Mouse (Mus musculus): ENCODE results near the gene Klhl21. TPM values are rescaled to one million over a fixed set of nuclear protein-coding genes. Genes with fewer than 3 reads are reported as not detected.
"Not testable (repeated sequence)": the region's sequence is repeated elsewhere in the genome, so short reads cannot be mapped to it uniquely, and the experiment has no call there.

The Klhl21 gene
- polyA plus RNA-seq, 1 experiment from 2014 or later, result 28.4 TPM

DNA sequence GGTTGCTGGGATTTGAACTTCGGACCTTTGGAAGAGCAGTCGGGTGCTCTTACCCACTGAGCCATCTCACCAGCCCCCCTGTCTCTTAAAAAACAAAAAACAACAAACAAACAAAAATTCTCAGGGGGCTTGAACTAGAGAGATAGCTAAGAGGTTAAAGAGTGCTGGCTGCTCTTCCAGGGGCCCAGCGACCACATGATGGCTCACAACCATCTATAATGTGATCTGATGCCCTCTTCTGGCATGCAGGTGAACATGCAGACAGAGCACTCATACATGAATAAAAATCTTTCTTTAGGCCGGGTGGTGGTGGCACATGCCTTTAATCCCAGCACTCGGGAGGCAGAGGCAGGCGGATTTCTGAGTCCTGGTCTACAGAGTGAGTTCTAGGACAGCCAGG, 27.9 kb downstream of the Klhl21 start:
- WGBS, result 82% methylated on average over 6 of the region's 6 CpGs
- Histone ChIP-seq H3K27me3 (ENCODE audit: insufficient read depth, poor library complexity, severe bottlenecking) (peaks cover 26% of the 10 kb centered on the region; the same call in 1 of the 2 replicates), H3K4me1 (peaks cover 29% of the 10 kb centered on the region)
- H3K36me3 ChIP-seq; DNase-seq (ENCODE audit: low spot score); H3K9me3 ChIP-seq; H3K27ac ChIP-seq; H3K4me3 ChIP-seq: not testable (repeated sequence)

DNA sequence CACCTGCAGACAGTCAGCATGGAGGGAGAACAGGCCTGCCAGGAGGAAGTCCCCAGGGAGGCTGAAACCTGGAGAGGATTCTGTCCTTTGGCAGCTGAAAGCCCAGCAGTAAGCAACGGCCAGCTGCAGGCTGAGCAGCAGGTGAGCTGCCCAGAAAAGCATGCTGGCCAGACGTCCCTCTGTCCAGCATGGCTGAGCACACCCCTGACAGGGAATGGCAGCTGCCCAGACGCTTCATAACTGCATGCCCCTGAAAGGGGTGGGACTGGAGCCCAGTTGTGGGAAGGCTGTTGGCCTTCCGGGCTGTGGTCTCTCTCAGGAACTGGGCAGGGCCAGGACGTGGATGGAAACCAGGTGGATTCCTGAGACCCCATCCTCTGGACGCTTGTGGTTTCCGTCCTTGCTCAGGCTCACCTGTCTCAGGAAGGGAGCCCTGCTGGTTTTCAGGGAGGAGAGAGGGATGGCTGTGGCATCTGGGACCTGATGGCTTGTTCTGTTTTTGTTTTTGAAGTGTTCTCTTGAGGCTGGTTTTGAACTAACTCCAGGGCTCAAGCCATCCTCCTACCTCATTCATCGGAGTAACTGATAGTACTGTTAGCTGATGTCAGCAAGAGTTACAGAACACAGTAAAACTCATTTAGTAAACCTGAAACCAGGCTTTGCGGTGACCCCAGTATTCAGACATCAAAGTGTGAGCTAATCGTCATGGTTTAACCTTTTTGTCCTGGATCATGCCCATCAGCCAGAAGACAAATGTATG, 29.8 kb downstream of the Klhl21 start, which contains the start of gene Tas1r1:
Gene Tas1r1 (minus strand): TSS at position 344 of the 760 bp plus-strand sequence.
- Histone ChIP-seq H3K27me3 (ENCODE audit: insufficient read depth, poor library complexity, severe bottlenecking) (peaks cover 8% of the 10 kb centered on the region; the same call in 1 of the 2 replicates), H3K4me1 (peaks cover 23% of the 10 kb centered on the region), H3K4me3 (peak within 1 kb of the TSS; percentile 100), H3K9me3 (no peaks in the 10 kb centered on the region), H3K36me3 (peaks cover 26% of the 10 kb centered on the region), H3K27ac (peak within 1 kb of the TSS; percentile 90)
- DNase-seq (ENCODE audit: low spot score), result no peak
- 41% methylated on average over 10 of the region's 10 CpGs for WGBS

DNA sequence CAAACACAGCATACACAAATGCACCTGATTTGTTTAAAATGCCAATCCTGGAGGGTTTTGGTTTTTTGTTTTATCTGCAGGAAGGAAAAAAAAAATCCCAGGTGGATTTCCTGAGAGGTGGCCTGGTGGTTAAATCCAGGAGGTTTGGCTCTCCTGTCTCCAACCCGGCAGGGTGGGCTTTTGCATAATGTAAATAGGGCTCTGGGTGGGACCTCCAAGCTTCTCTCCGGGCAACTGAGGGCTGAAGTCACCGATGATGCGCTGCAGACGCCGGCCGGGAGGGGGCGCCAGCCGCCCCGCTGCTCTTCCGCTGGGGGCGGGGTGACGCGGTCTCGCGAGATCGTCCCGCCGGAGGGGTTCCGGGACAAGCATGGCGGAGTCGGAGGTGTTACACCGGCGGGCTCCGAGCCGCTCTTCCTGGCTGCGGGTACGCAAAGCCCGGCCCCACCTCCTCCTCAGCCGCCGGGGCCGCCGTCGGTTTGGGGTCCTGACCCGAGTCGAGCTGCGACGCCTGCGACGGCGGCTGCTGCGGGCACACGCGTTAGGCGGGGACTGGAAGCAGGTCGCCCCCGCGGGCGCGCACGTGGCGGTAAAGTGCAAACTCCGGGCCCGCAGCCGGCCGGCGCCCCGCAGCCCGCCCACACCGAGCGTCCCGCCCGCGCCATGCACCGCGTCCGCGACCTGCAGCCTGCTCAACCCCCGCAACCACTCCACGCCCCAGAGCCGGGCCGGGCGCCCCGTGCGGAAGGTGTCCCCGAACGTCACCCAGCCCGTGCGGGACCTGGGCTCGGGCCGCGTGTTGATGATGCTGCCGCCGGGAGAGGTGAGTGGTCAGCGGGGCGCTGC, 30.6 kb downstream of the Klhl21 start, which contains the start of gene Nol9:
Gene Nol9 (plus strand): TSS at position 337 of the 846 bp plus-strand sequence.
- DNase-seq (ENCODE audit: low spot score), result peak; percentile 95
- peak within 1 kb of the TSS; percentile 90 for H3K27ac ChIP-seq
- H3K27me3 ChIP-seq (ENCODE audit: insufficient read depth, poor library complexity, severe bottlenecking), result 0 out of 2 replicates have a peak, but pooled peaks cover under 1% of the 10 kb centered on the region
- peaks cover 23% of the 10 kb centered on the region for H3K4me1 ChIP-seq
- peaks cover 34% of the 10 kb centered on the region for H3K36me3 ChIP-seq
- WGBS, result under 1% methylated on average over 86 of the region's 86 CpGs
- no peaks in the 10 kb centered on the region for H3K9me3 ChIP-seq
- H3K4me3 ChIP-seq, result peak within 1 kb of the TSS; percentile 100

DNA sequence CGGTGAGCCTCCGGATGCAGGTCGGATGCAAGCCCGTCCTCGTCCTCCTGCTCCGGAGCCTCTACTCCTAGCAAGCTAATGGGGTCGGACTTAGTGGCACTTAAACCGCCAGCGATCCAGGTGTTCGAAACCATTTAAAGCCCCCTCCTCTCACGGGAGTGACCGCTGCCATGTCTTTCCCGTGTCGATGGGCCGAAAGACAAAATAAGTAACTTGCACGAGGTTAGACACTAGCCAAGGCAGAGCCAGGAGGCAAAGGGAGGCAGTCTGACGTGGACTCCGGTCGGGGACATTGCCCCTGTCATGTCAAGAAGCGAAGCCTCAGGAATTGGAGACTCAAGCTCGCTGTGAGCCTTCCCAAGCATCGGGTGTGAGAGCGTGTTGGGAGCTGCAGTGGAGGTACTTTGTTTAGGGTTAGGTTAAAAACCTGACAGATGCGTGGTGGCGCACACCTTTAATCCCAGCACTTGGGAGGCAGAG, 31.3 kb downstream of the Klhl21 start:
- H3K36me3 ChIP-seq, result peaks cover 40% of the 10 kb centered on the region
- no peaks in the 10 kb centered on the region for H3K9me3 ChIP-seq
- peak overlapping the region; percentile 90 for H3K27ac ChIP-seq
- peaks cover 23% of the 10 kb centered on the region for H3K4me1 ChIP-seq
- H3K27me3 ChIP-seq (ENCODE audit: insufficient read depth, poor library complexity, severe bottlenecking), result no peaks in the 10 kb centered on the region
- no peak for DNase-seq (ENCODE audit: low spot score)
- H3K4me3 ChIP-seq, result peak overlapping the region; percentile 100
- 2% methylated on average over 25 of the region's 25 CpGs for WGBS

DNA sequence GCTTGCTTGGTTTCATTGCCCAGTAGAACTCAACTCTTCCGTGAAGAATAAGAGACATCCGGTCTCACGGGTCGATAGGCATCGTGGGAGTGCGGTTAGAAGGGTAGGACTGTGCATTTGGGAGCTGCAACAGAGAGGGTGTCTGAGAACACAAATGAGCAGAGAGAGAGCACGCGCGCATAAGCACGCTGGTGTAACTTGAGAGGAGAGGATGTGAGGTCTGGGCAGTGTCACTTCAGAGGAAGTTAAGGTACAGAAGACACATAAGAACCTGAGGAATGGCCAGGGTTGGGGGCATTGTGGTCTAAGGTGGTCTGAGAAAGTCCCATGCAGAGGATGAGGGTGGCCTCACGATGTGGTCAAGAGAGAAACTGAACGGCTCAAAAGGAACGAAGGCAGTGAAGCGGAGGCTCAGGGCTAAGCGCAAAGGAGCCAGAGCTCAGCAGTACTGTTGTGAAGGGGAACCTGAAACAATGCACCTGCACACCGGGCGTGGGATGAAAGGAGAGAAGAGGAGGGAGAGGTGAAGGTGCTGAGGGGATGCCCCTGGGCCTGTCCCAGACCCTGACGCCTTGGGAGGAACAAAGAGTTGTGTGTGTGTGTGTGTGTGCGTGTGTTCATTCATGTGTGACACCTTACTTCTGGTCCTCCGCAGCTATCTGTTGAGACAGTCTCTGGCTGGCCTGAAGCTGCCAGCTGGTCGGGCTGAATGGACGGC, 33.5 kb downstream of the Klhl21 start:
- Histone ChIP-seq H3K27me3 (ENCODE audit: insufficient read depth, poor library complexity, severe bottlenecking) (no peaks in the 10 kb centered on the region), H3K9me3 (no peaks in the 10 kb centered on the region), H3K36me3 (peaks cover 61% of the 10 kb centered on the region), H3K4me3 (no peak overlapping the region), H3K4me1 (peaks cover 23% of the 10 kb centered on the region), H3K27ac (no peak overlapping the region)
- WGBS, result 96% methylated on average over 22 of the region's 22 CpGs
- no peak for DNase-seq (ENCODE audit: low spot score)

DNA sequence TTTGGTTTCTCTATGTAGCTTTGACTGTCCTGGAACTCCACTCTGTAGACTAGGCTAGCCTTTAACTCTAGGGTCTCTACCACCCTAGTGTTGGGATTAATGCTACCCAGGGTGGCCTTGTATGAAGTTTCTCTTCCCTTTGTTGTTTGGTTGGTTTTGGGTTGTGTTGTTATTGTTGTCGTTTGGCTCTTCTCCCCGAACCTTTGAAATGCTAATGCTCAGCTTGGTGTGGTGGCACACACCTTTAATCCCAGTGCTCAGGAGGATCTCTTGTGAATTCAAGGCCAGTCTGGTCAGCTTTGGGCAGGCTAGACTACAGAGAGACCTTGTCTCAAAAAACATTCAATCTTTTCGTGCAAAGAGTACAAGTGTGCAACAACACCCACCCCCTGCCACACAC, 34.6 kb downstream of the Klhl21 start:
- DNase-seq (ENCODE audit: low spot score), result no peak
- Histone ChIP-seq H3K27me3 (ENCODE audit: insufficient read depth, poor library complexity, severe bottlenecking) (no peaks in the 10 kb centered on the region), H3K9me3 (no peaks in the 10 kb centered on the region), H3K27ac (no peak overlapping the region), H3K4me3 (no peak overlapping the region), H3K36me3 (peaks cover 72% of the 10 kb centered on the region), H3K4me1 (peaks cover 21% of the 10 kb centered on the region)
- WGBS, result 86% methylated on average over 3 of the region's 3 CpGs

DNA sequence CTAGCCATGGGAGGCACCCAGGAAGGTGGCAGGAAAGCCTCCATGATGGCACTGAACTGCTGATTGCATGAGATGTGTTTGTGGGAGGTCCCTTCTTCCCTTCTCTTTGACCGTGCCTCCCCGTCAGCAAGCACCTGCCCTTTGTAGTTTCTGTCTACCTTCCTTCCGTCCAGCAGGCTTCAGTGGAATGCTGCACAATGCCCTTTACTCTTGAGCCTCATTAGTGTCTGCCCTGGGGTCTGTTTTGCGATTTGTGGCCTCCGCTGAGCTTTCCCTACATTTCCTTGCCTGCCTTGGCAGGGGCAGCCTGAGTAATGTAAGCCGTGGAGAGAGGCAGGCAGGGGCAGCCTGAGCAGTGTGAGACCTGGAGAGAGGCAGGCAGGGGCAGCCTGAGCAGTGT, 36.0 kb downstream of the Klhl21 start:
- Histone ChIP-seq H3K27me3 (ENCODE audit: insufficient read depth, poor library complexity, severe bottlenecking) (no peaks in the 10 kb centered on the region), H3K9me3 (no peaks in the 10 kb centered on the region), H3K27ac (no peak overlapping the region), H3K4me1 (peaks cover 10% of the 10 kb centered on the region), H3K4me3 (no peak overlapping the region), H3K36me3 (peaks cover 85% of the 10 kb centered on the region)
- no peak for DNase-seq (ENCODE audit: low spot score)
- WGBS, result 80% methylated on average over 6 of the region's 6 CpGs

DNA sequence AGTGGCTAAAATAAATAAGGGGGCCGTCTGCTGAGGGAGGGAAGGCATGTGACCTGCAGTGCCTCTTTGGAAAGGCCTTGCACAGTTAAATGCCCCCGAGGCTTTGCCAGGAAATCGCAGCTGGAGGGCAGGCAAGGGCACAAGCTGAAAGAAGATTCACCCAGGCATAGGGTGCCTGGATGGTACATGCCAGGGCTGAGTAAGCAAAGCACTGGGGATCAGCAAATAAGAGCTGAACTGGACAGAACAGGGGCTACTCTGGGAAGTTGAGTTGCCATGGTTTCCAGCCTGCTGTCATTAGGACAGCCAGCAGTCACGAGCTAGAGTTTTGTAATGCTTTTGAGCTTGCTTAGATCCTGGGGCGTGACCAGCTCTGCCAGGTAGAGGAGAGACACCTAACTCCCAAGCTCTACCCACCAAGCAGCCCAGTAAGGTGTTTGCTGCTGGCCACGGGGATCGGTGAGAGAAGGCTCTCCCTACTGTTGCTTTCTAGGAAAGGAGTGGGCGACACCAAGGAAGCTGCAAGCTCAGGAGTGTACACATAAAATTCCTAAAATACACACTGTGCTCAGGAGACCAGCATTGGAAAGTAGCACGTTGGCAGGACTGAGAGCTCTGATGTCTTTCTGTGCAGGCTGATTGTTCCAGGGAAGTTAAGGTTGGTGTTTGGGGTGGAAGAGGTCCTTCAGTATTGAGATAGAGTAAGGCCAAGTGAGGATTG, 53.9 kb downstream of the Klhl21 start:
- peaks cover 5% of the 10 kb centered on the region; the same call in 1 of the 2 replicates for H3K4me1 ChIP-seq
- no peaks in the 10 kb centered on the region for H3K9me3 ChIP-seq
- no peaks in the 10 kb centered on the region for H3K27me3 ChIP-seq (ENCODE audit: insufficient read depth, poor library complexity, severe bottlenecking)
- no peak overlapping the region for H3K4me3 ChIP-seq
- H3K27ac ChIP-seq, result no peak overlapping the region
- no peak for DNase-seq (ENCODE audit: low spot score)
- WGBS, result 81% methylated on average over 9 of the region's 9 CpGs
- peaks cover 41% of the 10 kb centered on the region for H3K36me3 ChIP-seq

DNA sequence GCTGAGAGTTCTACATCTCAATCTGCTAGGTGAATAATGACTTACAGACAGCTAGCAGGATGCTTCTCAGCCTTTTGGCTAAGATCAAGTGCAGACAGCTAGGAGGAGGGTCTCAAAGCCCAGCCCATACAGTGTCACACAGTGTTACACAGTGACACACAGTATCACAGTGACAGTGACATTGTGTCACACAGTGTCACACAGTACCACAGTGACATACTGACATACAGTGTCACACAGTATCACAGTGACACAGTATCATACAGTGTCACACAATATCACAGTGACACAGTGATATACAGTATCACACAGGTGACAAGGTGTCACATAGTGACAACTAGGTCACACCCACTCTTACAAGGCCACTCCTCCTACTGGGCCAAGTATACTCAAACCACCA, 58.7 kb downstream of the Klhl21 start:
- H3K4me1 ChIP-seq, result peaks cover 15% of the 10 kb centered on the region
- no peak for DNase-seq (ENCODE audit: low spot score)
- no peaks in the 10 kb centered on the region for H3K27me3 ChIP-seq (ENCODE audit: insufficient read depth, poor library complexity, severe bottlenecking)
- H3K4me3 ChIP-seq, result no peak overlapping the region
- peaks cover 2% of the 10 kb centered on the region; the same call in 1 of the 2 replicates for H3K36me3 ChIP-seq
- H3K9me3 ChIP-seq, result no peaks in the 10 kb centered on the region
- H3K27ac ChIP-seq, result no peak overlapping the region

Other genes with a start within 250 kb of the Klhl21 start
- gene Camta1, start 146.9 kb upstream of the Klhl21 start, polyA plus RNA-seq (2016; fragmentation: Nextera tagmentation; extraction: Ambion mirVana), result 115 and 123 TPM in 2 replicates
- 80.5 and 85.8 TPM in 2 replicates for gene Dnajc11, start 75.1 kb upstream of the Klhl21 start, polyA plus RNA-seq (2016; fragmentation: Nextera tagmentation; extraction: Ambion mirVana)
- 29.3 and 30.1 TPM in 2 replicates for gene Thap3, start 19.8 kb upstream of the Klhl21 start, polyA plus RNA-seq (2016; fragmentation: Nextera tagmentation; extraction: Ambion mirVana)
- gene Phf13, start 12.5 kb upstream of the Klhl21 start, polyA plus RNA-seq (2016; fragmentation: Nextera tagmentation; extraction: Ambion mirVana), result 22.9 and 26.2 TPM in 2 replicates
- gene Zbtb48, start 18.9 kb downstream of the Klhl21 start, polyA plus RNA-seq (2016; fragmentation: Nextera tagmentation; extraction: Ambion mirVana), result 16.6 and 21.0 TPM in 2 replicates
- 0.11 and 0.19 TPM in 2 replicates for gene Tas1r1, start 29.8 kb downstream of the Klhl21 start, polyA plus RNA-seq (2016; fragmentation: Nextera tagmentation; extraction: Ambion mirVana)
- gene Nol9, start 30.5 kb downstream of the Klhl21 start, polyA plus RNA-seq (2016; fragmentation: Nextera tagmentation; extraction: Ambion mirVana), result 26.5 and 36.9 TPM in 2 replicates
- 10.1 and 10.2 TPM in 2 replicates for gene Plekhg5, start 63.7 kb downstream of the Klhl21 start, polyA plus RNA-seq (2016; fragmentation: Nextera tagmentation; extraction: Ambion mirVana)
- gene Tnfrsf25, start 107.1 kb downstream of the Klhl21 start, polyA plus RNA-seq (2016; fragmentation: Nextera tagmentation; extraction: Ambion mirVana), result 0.90 and 1.3 TPM in 2 replicates
- 1.4 and 4.0 TPM in 2 replicates for gene Espn, start 143.6 kb downstream of the Klhl21 start, polyA plus RNA-seq (2016; fragmentation: Nextera tagmentation; extraction: Ambion mirVana)
- gene Hes2, start 150.1 kb downstream of the Klhl21 start, polyA plus RNA-seq (2016; fragmentation: Nextera tagmentation; extraction: Ambion mirVana), result not detected in 2 replicates
- 43.7 and 48.9 TPM in 2 replicates for gene Acot7, start 169.3 kb downstream of the Klhl21 start, polyA plus RNA-seq (2016; fragmentation: Nextera tagmentation; extraction: Ambion mirVana)

Data from heart, embryonic 10.5 days (tissue).